In the genomic region with DNA sequence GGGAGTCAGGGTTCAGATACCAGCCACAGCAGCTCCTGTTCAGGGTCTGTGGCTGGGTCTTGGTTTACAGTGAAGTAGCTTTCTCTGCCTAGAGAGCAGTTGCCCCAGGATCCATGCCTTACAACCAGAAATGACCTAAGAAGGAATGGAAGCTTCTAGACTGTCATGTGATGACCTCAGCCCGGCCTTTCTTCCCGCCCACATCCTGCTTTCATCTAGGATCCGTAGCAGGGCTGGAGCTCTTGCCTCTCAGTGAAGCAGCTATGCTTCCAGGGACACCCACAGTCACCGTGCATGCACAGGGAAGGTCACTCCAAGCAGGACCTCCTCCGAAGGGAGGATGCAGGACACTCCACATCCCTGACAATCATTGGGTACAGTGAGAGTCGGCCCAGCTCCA, we compare ENCODE assay signal across 13 mouse cellular contexts.
"Had no signal": no experiment of that assay in that cellular context is flagged by ENCODE, and none has a peak within 500 bp of the region (broad histone marks: within the 10 kb centered on the region; RNA-seq: fewer than 3 reads in every experiment).

No protein-coding gene starts in this region.

- H3K9me3 ChIP-seq: limb, embryonic 12.5 days; liver, embryonic 15.5 days; midbrain, embryonic 12.5 days; neural tube, embryonic 12.5 days had no signal

- ATAC-seq: inflammation-experienced regulatory T-cells, adult 6 months; intestine, postnatal 0 days; midbrain, embryonic 16.5 days had no signal

- H3K4me1 ChIP-seq: liver, embryonic 15.5 days had no signal

- H3K27me3 ChIP-seq: midbrain, embryonic 12.5 days had no signal

- H3K4me3 ChIP-seq: limb, embryonic 12.5 days; liver, embryonic 15.5 days; midbrain, embryonic 12.5 days; neural tube, embryonic 12.5 days had no signal

- H3K9ac ChIP-seq: limb, embryonic 12.5 days; liver, embryonic 15.5 days; lung, embryonic 14.5 days; midbrain, embryonic 12.5 days; neural tube, embryonic 12.5 days had no signal

- H3K4me2 ChIP-seq: limb, embryonic 12.5 days; liver, embryonic 15.5 days; lung, embryonic 14.5 days; midbrain, embryonic 12.5 days; neural tube, embryonic 12.5 days had no signal

- H3K27ac ChIP-seq: limb, embryonic 12.5 days; liver, embryonic 15.5 days; midbrain, embryonic 12.5 days; neural tube, embryonic 12.5 days; stomach, postnatal 0 days had no signal

- DNase-seq: kidney, postnatal 14 days; liver; lung, embryonic 14.5 days; lung, postnatal 14 days; thymus, postnatal 4 days had no signal

- H3K36me3 ChIP-seq: limb, embryonic 12.5 days; liver, embryonic 15.5 days; midbrain, embryonic 12.5 days; neural tube, embryonic 12.5 days had no signal
